Mouse (Mus musculus) heart, adult 2 months (tissue): Measurements from ENCODE around the gene Uqcrc2. TPM values are rescaled to one million over a fixed set of nuclear protein-coding genes. Genes with fewer than 3 reads are reported as not detected.
A peak's percentile ranks its signal among the peaks of the same experiment; 100 is the strongest.

Source experiments
- DNase-seq, 2 experiments: peaks; one replicate each; pipeline ENCODE4 v3.0.0; 2021
- H3K27ac ChIP-seq: fragments of 200-600 bp; 2 replicates; pipeline ENCODE4 v1.8.1; 2022
- H3K27me3 ChIP-seq: fragments of 200-500 bp; 2 replicates; pipeline ENCODE4 v1.6.1; 2012; ENCODE audit warnings: mild to moderate bottlenecking, low read length, inconsistent platforms, mixed read lengths; ENCODE audit not compliant: control insufficient read depth, insufficient read depth
- H3K36me3 ChIP-seq: fragments of 200-500 bp; 2 replicates; pipeline ENCODE4 v1.6.1; 2012; ENCODE audit warnings: low read length, inconsistent platforms; ENCODE audit not compliant: control insufficient read depth, insufficient read depth
- H3K4me1 ChIP-seq: fragments of 200-500 bp; 2 replicates; pipeline ENCODE4 v1.6.1; 2011; ENCODE audit warnings: low read length; ENCODE audit not compliant: control insufficient read depth, insufficient read depth
- H3K4me3 ChIP-seq: fragments of 200-600 bp; 2 replicates; pipeline ENCODE4 v1.8.1; 2022
- H3K79me2 ChIP-seq: fragments of 200-500 bp; replicated peaks from 2 replicates; pipeline ENCODE4 v1.6.1; 2012; ENCODE audit warnings: mild to moderate bottlenecking, inconsistent platforms, low read length, moderate library complexity, mixed read lengths; ENCODE audit not compliant: control insufficient read depth, insufficient read depth
- H3K9ac ChIP-seq: fragments of 200-500 bp; 2 replicates; pipeline ENCODE4 v1.6.1; 2012; ENCODE audit warnings: low read depth, mild to moderate bottlenecking, control low read depth, inconsistent platforms, low read length, mixed read lengths
- CTCF ChIP-seq: fragments of 200-600 bp; IDR thresholded peaks from 2 replicates; pipeline ENCODE4 v1.8.1; 2022; ENCODE audit warnings: antibody characterized with exemption, mild to moderate bottlenecking, moderate library complexity
- EP300 ChIP-seq: fragments of 200-500 bp; IDR thresholded peaks from 2 replicates; pipeline ENCODE4 v1.6.1; 2011; ENCODE audit warnings: low read depth, low read length, control low read depth; ENCODE audit not compliant: insufficient read depth
- POLR2A ChIP-seq: fragments of 200-500 bp; IDR thresholded peaks from 2 replicates; pipeline ENCODE4 v1.6.1; 2011; ENCODE audit warnings: mild to moderate bottlenecking, low read depth, low read length, control low read depth; ENCODE audit not compliant: insufficient read depth
- WGBS: fragments of 180-500 bp; shearing (Covaris S2); methylation state at CpG from one replicate; pipeline ENCODE4 v1.1.7; 2018; 5-methylcytosine and 5-hydroxymethylcytosine counted together
- intact Hi-C: fragments of 180-260 bp; cut with DNase I; formaldehyde crosslinking; loops from one replicate; pipeline ENCODE4 v1.15.1; 2025
- polyA plus RNA-seq: library from polyadenylated mRNA; depleted of rRNA; stranded (reverse); fragments of >200 nt; gene quantifications from 2 replicates; pipeline ENCODE4 v1.2.3, GENCODE M21; 2012
- total RNA-seq, 2 experiments: library from RNA; stranded (reverse); gene quantifications; 2 replicates each; pipeline ENCODE4 v1.2.3; 2021

The Uqcrc2 gene
- total and polyA plus RNA-seq, 3 experiments = 476 to 1,165 (median 1,049) TPM

GRCm38 (mm10) chr7:120677764-120678531 is 43.0 kb downstream of the Uqcrc2 start:
- H3K36me3 ChIP-seq = 0 out of 2 replicates have a peak, but pooled peaks cover 6% of the 10 kb centered on the region
- peaks cover 10% of the 10 kb centered on the region for H3K4me1 ChIP-seq
- peaks cover 3% of the 10 kb centered on the region for H3K79me2 ChIP-seq
- intact Hi-C loops = loop anchor here (2.0 to 10.0 kb wide), 2 partner anchors 51 to 237 kb away; partner anchors contain the start of gene Polr3e
- H3K4me3 ChIP-seq = peak overlapping the region; percentile 75
- peak overlapping the region; percentile 98 for H3K9ac ChIP-seq
- DNase-seq = peak; percentile 47 to 66
- TF ChIP-seq CTCF (no peak), EP300 (no peak), POLR2A (no peak)
- 2% methylated on average over 42 of the region's 42 CpGs for WGBS
- peak overlapping the region; percentile 78 for H3K27ac ChIP-seq
- H3K27me3 ChIP-seq = no peaks in the 10 kb centered on the region

- Histone ChIP-seq H3K4me1 (peaks cover 10% of the 10 kb centered on the region), H3K4me3 (peak overlapping the region; percentile 75), H3K79me2 (peaks cover 3% of the 10 kb centered on the region), H3K36me3 (0 out of 2 replicates have a peak, but pooled peaks cover 6% of the 10 kb centered on the region), H3K27ac (peak overlapping the region; percentile 15; the same call in 1 of the 2 replicates), H3K27me3 (no peaks in the 10 kb centered on the region), H3K9ac (peak overlapping the region; percentile 36; the same call in 1 of the 2 replicates)
- intact Hi-C loops = loop anchor here (2.0 to 10.0 kb wide), 2 partner anchors 50 to 236 kb away; partner anchors contain the start of gene Polr3e
- no peak for TF ChIP-seq POLR2A
- TF ChIP-seq CTCF = no peak
- TF ChIP-seq EP300 = no peak
- peak in 1 of 2 experiments; percentile 4 for DNase-seq
- 15% methylated on average over 8 of the region's 8 CpGs for WGBS
Measured at GRCm38 (mm10) chr7:120679023-120679422, 44.0 kb downstream of the Uqcrc2 start.

- peak in 1 of 2 experiments; percentile 6 for DNase-seq
- H3K4me1 ChIP-seq = peaks cover 21% of the 10 kb centered on the region
- TF ChIP-seq CTCF (no peak), POLR2A (no peak), EP300 (no peak)
- no peaks in the 10 kb centered on the region for H3K27me3 ChIP-seq
- H3K36me3 ChIP-seq = peaks cover 13% of the 10 kb centered on the region
- H3K9ac ChIP-seq = no peak overlapping the region
- intact Hi-C loops = no loop called here
- H3K27ac ChIP-seq = no peak overlapping the region
- H3K79me2 ChIP-seq = peaks cover 4% of the 10 kb centered on the region
- H3K4me3 ChIP-seq = no peak overlapping the region
- 21% methylated on average over 4 of the region's 4 CpGs for WGBS
Measured at GRCm38 (mm10) chr7:120682002-120682401, 47.0 kb downstream of the Uqcrc2 start.

- H3K9ac ChIP-seq = no peak overlapping the region; the same call in 1 of the 2 replicates
- H3K4me1 ChIP-seq = peaks cover 16% of the 10 kb centered on the region
- DNase-seq = peak in 1 of 2 experiments; percentile 4
- H3K79me2 ChIP-seq = peaks cover 3% of the 10 kb centered on the region; the same call in 1 of the 2 replicates
- intact Hi-C loops = no loop called here
- H3K27me3 ChIP-seq = no peaks in the 10 kb centered on the region
- 25% methylated on average over 2 of the region's 2 CpGs for WGBS
- no peak for TF ChIP-seq CTCF
- no peak for TF ChIP-seq POLR2A
- TF ChIP-seq EP300 = no peak
- peaks cover 13% of the 10 kb centered on the region for H3K36me3 ChIP-seq
- H3K27ac ChIP-seq = no peak overlapping the region
- H3K4me3 ChIP-seq = no peak overlapping the region
Measured at GRCm38 (mm10) chr7:120684731-120685161, 49.8 kb downstream of the Uqcrc2 start.

- WGBS = 58% methylated on average over 6 of the region's 6 CpGs
- Histone ChIP-seq H3K27ac (no peak overlapping the region), H3K36me3 (peaks cover 13% of the 10 kb centered on the region), H3K4me1 (peaks cover 16% of the 10 kb centered on the region), H3K79me2 (peaks cover 3% of the 10 kb centered on the region; the same call in 1 of the 2 replicates), H3K4me3 (no peak overlapping the region), H3K27me3 (no peaks in the 10 kb centered on the region), H3K9ac (no peak overlapping the region)
- TF ChIP-seq EP300 (no peak), CTCF (no peak), POLR2A (no peak)
- intact Hi-C loops = no loop called here
- DNase-seq = no peak
Measured at GRCm38 (mm10) chr7:120685227-120685626, 50.3 kb downstream of the Uqcrc2 start.

GRCm38 (mm10) chr7:120690634-120691033 is 55.7 kb downstream of the Uqcrc2 start:
- no peak for TF ChIP-seq POLR2A
- peak; percentile 58 for TF ChIP-seq CTCF
- no peak for TF ChIP-seq EP300
- WGBS = 68% methylated on average over 4 of the region's 4 CpGs
- Histone ChIP-seq H3K27me3 (no peaks in the 10 kb centered on the region), H3K79me2 (peaks cover 8% of the 10 kb centered on the region), H3K9ac (no peak overlapping the region), H3K36me3 (peaks cover 2% of the 10 kb centered on the region; the same call in 1 of the 2 replicates), H3K27ac (no peak overlapping the region), H3K4me3 (no peak overlapping the region), H3K4me1 (peaks cover 5% of the 10 kb centered on the region)
- intact Hi-C loops = no loop called here
- DNase-seq = no peak
